Mouse (Mus musculus) embryonic stem cell, embryonic (primary cell): ENCODE results near the gene Aldh3b2.

Experiments used
- CTCF ChIA-PET, 4 experiments: fragments of 300-600 bp in 2 of 4; fragments of 350-600 bp in 2 of 4; sonication (Branson Sonifier 250); formaldehyde crosslinking; loops; one replicate each; lab custom pipeline; 2022; ENCODE audit warnings: inconsistent platforms in 2 of 4; lab: Charles Lee
- POLR2A ChIA-PET, 4 experiments: fragments of 300-600 bp in 2 of 4; fragments of 350-600 bp in 2 of 4; sonication (Branson Sonifier 250); formaldehyde crosslinking; loops; one replicate each; lab custom pipeline; 2022; ENCODE audit warnings: antibody characterized with exemption in 4 of 4, inconsistent platforms in 1 of 4; lab: Charles Lee

The Aldh3b2 gene

DNA sequence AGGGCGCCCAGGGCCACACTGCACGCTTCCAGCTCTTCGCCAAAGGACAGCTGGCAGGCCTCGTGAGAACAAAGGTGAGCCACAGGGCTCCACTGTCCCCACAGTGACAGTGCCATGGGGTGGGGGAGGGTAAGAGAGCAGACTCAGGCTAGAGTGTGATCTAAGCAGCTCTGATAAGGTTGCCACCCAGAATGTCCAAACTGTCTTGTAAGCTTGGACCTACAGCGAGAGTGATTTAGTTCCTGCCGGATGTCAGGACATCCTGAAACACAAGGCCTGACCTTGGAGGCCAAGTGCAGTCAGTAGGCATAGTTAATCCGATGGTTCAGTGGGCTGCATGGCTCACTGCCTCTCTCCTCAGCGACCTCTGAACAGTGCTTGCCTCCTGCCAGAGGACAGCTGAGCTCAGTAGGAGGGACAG, 13.1 kb downstream of the Aldh3b2 start:
- ChIA-PET CTCF (interaction anchor here in 3 of 4 experiments (0.6 to 2.9 kb wide), 12 partner anchors 14 to 266 kb away, joined by 3 to 29 read pairs (median 6); partner anchors contain the start of genes Gm49405 (in 1 of the 3), Gstp2 (in 1 of the 3), Ndufv1 (in 1 of the 3) and Nudt8 (in 1 of the 3)), POLR2A (interaction anchor here in 3 of 4 experiments (0.5 to 6.9 kb wide), 35 partner anchors 10 to 662 kb away, joined by 3 to 95 read pairs (median 5); partner anchors contain the start of genes Gm49405 (in 3 of the 3), Ndufv1 (in 3 of the 3), Nudt8 (in 3 of the 3) and 1810055G02Rik (in 1 of the 3))

DNA sequence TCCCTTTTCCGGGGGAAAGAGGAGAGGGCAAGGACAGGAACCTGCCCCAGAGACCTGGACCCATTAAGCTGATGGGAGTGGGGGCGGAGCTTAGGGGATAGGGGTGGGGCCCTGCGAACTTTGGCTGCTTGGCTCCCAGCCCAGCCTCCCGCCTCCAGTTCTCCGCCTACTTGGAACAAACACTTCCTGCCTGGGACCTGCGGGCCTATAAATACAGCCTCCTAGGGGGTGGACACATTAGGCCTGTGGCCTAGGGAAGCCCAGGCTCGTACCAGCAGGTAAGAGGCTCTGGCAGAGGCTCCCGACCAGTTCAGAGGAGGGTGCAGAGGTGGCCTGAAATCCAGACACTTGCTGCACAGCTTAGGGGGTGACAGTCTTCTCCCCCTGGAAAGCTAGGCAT, 14.2 kb downstream of the Aldh3b2 start, which contains the start of gene Acy3:
TSS of gene Acy3 (plus strand) at position 237 of the 400 bp plus-strand sequence.
- CTCF ChIA-PET, result interaction anchor here (0.6 to 2.9 kb wide), 16 partner anchors 9 to 267 kb away, joined by 3 to 29 read pairs (median 4); partner anchors contain the start of genes Gm49405 (in 3 of the 4), Nudt8 (in 3 of the 4) and Ndufv1 (in 2 of the 4)
- POLR2A ChIA-PET, result interaction anchor here (0.5 to 6.9 kb wide), 55 partner anchors 9 to 1037 kb away, joined by 3 to 95 read pairs (median 5); partner anchors contain the start of genes Gm49405 (in 3 of the 4), Ndufv1 (in 3 of the 4), Nudt8 (in 3 of the 4) and Gstp3 (in 2 of the 4)

DNA sequence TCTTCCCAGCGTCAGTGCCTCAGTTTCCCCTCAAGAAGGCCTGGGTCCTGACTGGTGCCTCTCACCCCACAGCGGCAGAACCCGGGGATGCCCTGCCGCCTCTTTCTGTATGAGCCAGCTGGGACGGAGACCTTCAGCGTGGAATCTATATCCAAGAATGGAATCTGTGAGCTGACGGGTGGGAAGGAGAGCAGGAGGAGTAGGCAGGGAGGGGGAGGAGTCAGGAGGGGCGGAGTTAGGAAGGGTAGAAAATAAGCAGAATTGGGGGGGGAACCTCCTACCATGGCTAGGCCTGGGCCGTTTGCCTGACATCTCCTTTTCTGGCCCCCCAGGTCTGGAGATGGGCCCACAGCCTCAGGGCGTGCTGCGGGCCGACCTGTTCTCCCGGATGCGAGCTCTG, 15.9 kb downstream of the Aldh3b2 start:
- ChIA-PET POLR2A (interaction anchor here (0.6 to 6.9 kb wide), 23 partner anchors 10 to 337 kb away, joined by 3 to 95 read pairs (median 3); partner anchors contain the start of genes Gm49405 (in 4 of the 4), Nudt8 (in 4 of the 4), Doc2g (in 2 of the 4) and Cdk2ap2 (in 1 of the 4)), CTCF (interaction anchor here (0.6 to 2.7 kb wide), 46 partner anchors 7 to 295 kb away, joined by 3 to 37 read pairs (median 4); partner anchors contain the start of genes Gm49405 (in 3 of the 4), Ndufv1 (in 3 of the 4), Nudt8 (in 3 of the 4) and Doc2g (in 1 of the 4))

DNA sequence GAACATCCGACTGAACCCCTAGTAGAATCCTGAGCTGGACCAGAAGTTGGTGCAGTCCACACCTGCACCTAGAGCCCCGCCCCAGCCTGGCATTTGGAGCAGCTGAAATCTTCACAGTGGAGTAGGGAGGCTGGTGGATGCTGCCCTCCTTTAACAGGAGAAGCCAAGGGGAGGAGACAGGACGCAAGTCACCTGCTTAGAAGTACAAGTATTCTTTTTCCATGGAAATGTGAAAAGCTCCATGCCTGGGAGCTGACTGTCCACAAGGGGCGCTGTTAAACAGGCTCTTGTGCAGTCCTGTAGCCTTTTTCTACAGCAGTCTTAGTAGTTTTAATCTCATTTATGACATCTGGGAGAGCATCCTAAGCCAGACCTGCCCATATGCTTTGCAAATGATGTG, 16.6 kb downstream of the Aldh3b2 start:
- ChIA-PET CTCF (interaction anchor here (0.5 to 2.7 kb wide), 63 partner anchors 8 to 396 kb away, joined by 3 to 37 read pairs (median 4); partner anchors contain the start of genes Gm49405 (in 3 of the 4), Ndufv1 (in 3 of the 4), Nudt8 (in 3 of the 4) and Ndufs8 (in 2 of the 4)), POLR2A (interaction anchor here (0.5 to 6.9 kb wide), 32 partner anchors 9 to 345 kb away, joined by 3 to 95 read pairs (median 4); partner anchors contain the start of genes Gm49405 (in 4 of the 4), Nudt8 (in 4 of the 4), Doc2g (in 2 of the 4) and Gstp2 (in 2 of the 4))

DNA sequence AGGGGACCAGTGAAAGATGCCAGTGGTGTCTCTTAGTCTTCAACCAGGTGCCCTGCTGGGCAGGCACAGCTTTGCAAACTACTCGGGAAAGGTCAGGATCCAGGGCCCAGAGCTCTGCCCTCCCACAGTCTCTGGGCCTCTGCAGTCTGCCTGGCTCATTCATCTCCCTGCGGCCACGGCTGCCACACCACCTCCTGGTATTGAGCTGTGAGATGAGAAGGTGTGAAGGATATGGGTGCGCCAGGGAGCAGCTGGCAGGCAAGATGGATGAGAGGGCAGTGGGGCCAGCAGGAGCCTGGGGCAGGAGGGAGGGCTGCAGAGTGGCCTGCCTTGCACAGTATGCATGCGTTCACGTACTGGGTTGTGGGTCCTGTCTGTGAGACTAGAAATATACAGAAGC, 18.7 kb downstream of the Aldh3b2 start:
- POLR2A ChIA-PET, result interaction anchor here (0.6 to 1.6 kb wide), 4 partner anchors 8 to 1805 kb away, joined by 3 to 5 read pairs (median 4); partner anchors contain the start of genes Gm49405 (in 1 of the 4), Ndufv1 (in 1 of the 4) and Nudt8 (in 1 of the 4)
- CTCF ChIA-PET, result interaction anchor here (1.4 to 3.0 kb wide), 4 partner anchors 9 to 10 kb away, joined by 4 to 12 read pairs (median 9); partner anchors contain the start of genes Gm49405 (in 1 of the 4) and Nudt8 (in 1 of the 4)

DNA sequence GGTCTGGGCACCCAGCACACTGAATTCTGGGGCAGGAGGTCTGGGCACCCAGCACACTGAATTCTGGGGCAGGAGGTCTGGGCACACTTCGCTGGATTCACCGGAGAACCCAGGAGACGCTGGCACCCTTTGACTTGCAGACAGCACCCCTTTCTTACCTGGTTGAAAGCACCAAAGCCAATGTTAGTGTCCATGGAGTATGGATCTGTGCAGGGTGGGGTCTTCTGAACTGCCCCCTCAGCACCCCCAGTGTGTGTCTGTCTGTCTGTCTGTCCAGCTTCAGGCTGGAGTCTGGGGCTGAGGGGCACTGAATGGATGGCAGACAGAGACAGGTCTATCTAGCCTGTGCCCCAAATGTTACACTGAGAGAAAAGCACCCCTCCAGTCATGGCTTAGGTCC, 19.4 kb downstream of the Aldh3b2 start:
- POLR2A ChIA-PET, result interaction anchor here in 2 of 4 experiments (1.0 to 2.0 kb wide), 5 partner anchors 9 to 222 kb away, joined by 3 to 4 read pairs (median 4); partner anchors contain the start of genes Gm49405 (in 2 of the 2), Nudt8 (in 2 of the 2), AC109138.7 (in 1 of the 2) and Aldh3b1 (in 1 of the 2)

DNA sequence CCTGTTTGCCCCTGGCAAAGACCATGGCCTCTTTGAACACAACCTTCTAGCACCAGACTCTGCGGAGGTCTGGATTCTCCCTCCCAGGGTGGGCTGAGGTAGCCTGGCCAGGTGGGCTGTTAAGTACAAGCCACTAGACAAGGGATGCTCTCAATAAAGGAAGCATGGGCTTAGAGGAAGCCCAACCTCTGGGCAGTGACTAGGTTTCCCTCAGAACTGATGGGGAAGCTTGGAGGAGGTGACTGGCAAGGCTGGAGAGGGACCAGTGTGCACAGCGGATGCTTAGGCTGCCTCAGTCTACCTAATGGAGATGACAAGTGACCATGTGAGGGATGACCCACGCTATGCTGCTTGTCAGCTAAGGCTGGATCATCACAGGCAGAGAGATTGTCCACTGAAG, 19.8 kb downstream of the Aldh3b2 start:
- ChIA-PET POLR2A (interaction anchor here in 2 of 4 experiments (1.0 to 2.0 kb wide), 5 partner anchors 8 to 222 kb away, joined by 3 to 4 read pairs (median 4); partner anchors contain the start of genes Gm49405 (in 2 of the 2), Nudt8 (in 2 of the 2), AC109138.7 (in 1 of the 2) and Aldh3b1 (in 1 of the 2)), CTCF (interaction anchor here (1.2 to 3.0 kb wide), 3 partner anchors 8 to 12 kb away, joined by 7 to 12 read pairs (median 8); partner anchors contain the start of genes Gm49405 (in 1 of the 4) and Nudt8 (in 1 of the 4))

More for the DNA sequence above, 19.4 kb downstream of the Aldh3b2 start:
- CTCF ChIA-PET, result interaction anchor here in 3 of 4 experiments (1.4 to 3.0 kb wide), 4 partner anchors 8 to 11 kb away, joined by 4 to 12 read pairs (median 8); partner anchors contain the start of genes Gm49405 (in 1 of the 3) and Nudt8 (in 1 of the 3)

DNA sequence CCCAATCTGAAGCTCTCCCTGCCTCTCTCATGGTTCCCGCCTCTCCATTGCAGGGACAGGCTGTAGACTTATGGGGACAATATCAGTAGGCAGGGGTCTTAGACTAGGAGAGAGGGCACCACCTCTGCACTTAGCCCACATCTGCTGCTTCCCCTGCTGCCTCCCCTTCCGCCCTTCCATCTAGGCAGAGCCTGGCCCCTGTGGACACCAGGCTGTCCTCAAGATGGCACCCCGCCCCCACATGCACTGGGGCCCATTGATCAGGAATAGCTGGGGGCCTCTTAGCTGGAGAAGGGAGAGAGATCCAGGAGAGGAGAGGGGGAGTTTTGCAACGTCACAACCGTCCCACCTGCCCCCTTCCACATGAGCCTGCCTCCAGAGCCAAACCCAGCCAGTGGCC, 20.3 kb downstream of the Aldh3b2 start, which contains the start of gene Tbx10:
TSS of gene Tbx10 (plus strand) at position 337 of the 400 bp plus-strand sequence.
- ChIA-PET CTCF (interaction anchor here (0.6 to 3.0 kb wide), 4 partner anchors 8 to 37 kb away, joined by 4 to 12 read pairs (median 8); partner anchors contain the start of genes Gm49405 (in 1 of the 4) and Nudt8 (in 1 of the 4)), POLR2A (interaction anchor here in 2 of 4 experiments (1.0 to 2.0 kb wide), 4 partner anchors 8 to 222 kb away, joined by 3 to 4 read pairs (median 4); partner anchors contain the start of genes AC109138.7 (in 1 of the 2), Aldh3b1 (in 1 of the 2), Clcf1 (in 1 of the 2) and Gm49405 (in 1 of the 2))

DNA sequence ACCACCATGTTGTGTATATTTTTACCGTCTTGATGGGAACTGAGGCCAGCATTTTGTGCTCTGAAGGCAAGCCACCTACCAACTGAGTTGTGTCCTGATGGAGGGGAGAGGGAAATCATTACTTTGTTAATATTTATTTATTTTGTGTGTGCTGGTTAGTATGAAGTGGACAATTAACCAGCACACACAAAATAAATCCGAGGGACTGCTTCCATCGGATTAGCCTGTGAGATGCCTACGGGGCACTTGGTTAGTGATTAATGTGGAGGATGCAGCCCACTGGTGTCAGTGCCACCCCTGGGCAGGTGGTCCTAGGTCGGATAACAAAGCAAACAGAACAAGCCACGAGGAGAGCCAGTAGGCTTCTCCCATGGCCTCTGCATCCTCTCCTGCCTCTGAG, 22.8 kb downstream of the Aldh3b2 start:
- CTCF ChIA-PET, result interaction anchor here in 2 of 4 experiments (0.7 to 2.3 kb wide), 3 partner anchors 14 to 449 kb away, joined by 3 to 12 read pairs (median 6); no protein-coding TSS in a partner anchor
- POLR2A ChIA-PET, result interaction anchor here in 2 of 4 experiments (0.6 to 9.8 kb wide), 5 partner anchors 10 to 212 kb away, joined by 3 to 137 read pairs (median 7); partner anchors contain the start of genes Acy3 (in 1 of the 2) and Ndufv1 (in 1 of the 2)

DNA sequence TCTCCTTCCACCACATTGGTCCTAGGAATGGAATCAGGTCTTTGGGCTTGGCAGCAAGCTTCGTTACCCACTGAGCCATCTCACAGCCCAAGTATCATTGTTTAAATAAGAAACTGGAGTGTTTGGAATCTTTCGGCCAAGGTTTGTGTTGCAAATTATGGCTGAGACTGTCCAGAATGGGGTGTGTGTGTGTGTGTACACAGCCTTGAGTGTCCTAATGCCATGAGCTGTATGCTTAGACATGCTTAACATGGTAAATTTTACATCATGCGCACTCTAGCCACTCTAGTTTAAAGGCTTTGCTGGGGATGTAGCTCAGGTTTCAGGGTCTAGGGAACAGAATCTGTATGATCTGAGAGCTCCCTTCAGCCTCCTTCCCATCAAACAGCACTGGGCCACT, 23.4 kb downstream of the Aldh3b2 start:
- ChIA-PET POLR2A (interaction anchor here in 3 of 4 experiments (0.6 to 9.8 kb wide), 15 partner anchors 9 to 236 kb away, joined by 3 to 137 read pairs (median 3); partner anchors contain the start of genes Acy3 (in 2 of the 3), Ndufv1 (in 2 of the 3), Gstp2 (in 1 of the 3) and Pold4 (in 1 of the 3)), CTCF (interaction anchor here (0.6 to 2.3 kb wide), 8 partner anchors 9 to 130 kb away, joined by 3 to 12 read pairs (median 5); partner anchors contain the start of genes Ndufv1 (in 2 of the 4) and Acy3 (in 1 of the 4))

DNA sequence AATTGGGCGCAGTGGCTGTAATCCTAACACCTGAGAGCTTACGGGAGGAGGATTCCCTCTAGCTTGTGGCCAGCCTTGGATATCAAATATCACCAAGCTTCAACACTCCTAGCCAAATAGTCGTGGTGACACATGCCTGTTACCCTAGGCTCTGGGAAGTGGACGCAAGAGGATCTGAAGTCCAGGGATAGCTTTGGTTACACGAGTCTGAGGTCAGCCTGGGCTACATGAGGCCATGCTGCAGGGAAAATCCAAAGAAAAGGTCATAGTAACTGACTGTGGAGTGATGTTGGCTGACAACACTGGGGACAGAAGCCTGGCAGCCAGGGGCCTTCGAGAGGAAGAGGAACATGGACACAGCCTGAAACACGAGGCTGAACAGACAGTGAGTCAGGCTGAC, 24.0 kb downstream of the Aldh3b2 start:
- POLR2A ChIA-PET, result interaction anchor here in 3 of 4 experiments (0.7 to 9.8 kb wide), 13 partner anchors 10 to 235 kb away, joined by 3 to 137 read pairs (median 3); partner anchors contain the start of genes Acy3 (in 2 of the 3), Ndufv1 (in 2 of the 3), Gstp2 (in 1 of the 3) and Pold4 (in 1 of the 3)
- CTCF ChIA-PET, result interaction anchor here (0.6 to 2.3 kb wide), 9 partner anchors 10 to 211 kb away, joined by 3 to 12 read pairs (median 5); partner anchors contain the start of genes Ndufv1 (in 2 of the 4) and Acy3 (in 1 of the 4)

DNA sequence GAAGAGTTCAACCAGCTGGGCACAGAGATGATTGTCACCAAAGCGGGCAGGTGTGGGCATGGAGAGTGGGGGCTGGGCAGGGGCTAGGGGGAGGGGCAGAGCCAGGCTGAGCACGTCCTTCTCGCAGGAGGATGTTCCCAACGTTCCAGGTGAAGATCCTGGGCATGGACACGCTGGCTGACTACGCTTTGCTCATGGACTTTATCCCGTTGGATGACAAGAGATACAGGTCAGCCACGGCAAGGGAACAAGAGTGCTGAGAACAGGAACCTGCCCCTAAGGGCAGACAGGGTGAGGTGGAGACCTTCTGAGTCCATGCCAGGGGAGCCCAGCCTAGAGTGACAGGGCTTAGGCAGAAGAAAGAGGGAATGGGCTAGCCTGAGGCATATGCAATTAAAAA, 24.6 kb downstream of the Aldh3b2 start:
- ChIA-PET CTCF (interaction anchor here in 3 of 4 experiments (0.8 to 2.3 kb wide), 8 partner anchors 8 to 210 kb away, joined by 3 to 12 read pairs (median 4); partner anchors contain the start of gene Acy3 (in 1 of the 3)), POLR2A (interaction anchor here (0.6 to 9.8 kb wide), 8 partner anchors 8 to 336 kb away, joined by 4 to 137 read pairs (median 8); partner anchors contain the start of genes Acy3 (in 2 of the 4), Gstp2 (in 1 of the 4) and Ndufv1 (in 1 of the 4))

DNA sequence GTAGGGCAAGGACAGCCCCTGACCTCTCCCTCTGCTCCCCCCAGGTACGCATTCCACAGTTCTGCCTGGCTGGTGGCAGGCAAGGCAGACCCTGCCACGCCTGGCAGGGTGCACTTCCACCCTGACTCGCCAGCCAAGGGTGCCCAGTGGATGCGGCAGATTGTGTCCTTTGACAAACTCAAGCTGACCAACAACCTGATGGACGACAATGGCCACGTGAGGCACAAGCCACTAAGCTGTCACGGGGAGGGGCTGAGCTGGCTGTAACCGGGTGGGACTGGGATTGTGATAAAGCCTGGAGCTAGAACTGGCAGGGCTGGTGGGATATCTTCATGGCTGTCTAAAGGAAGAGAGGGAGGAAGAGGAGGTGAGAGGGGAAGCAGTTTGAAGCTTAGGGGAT, 25.1 kb downstream of the Aldh3b2 start:
- CTCF ChIA-PET, result interaction anchor here (0.5 to 2.3 kb wide), 8 partner anchors 8 to 59 kb away, joined by 3 to 12 read pairs (median 4); partner anchors contain the start of gene Ndufv1 (in 1 of the 4)
- POLR2A ChIA-PET, result interaction anchor here (0.6 to 9.8 kb wide), 6 partner anchors 9 to 336 kb away, joined by 3 to 137 read pairs (median 5); partner anchors contain the start of genes Ndufv1 (in 2 of the 4) and Acy3 (in 1 of the 4)

DNA sequence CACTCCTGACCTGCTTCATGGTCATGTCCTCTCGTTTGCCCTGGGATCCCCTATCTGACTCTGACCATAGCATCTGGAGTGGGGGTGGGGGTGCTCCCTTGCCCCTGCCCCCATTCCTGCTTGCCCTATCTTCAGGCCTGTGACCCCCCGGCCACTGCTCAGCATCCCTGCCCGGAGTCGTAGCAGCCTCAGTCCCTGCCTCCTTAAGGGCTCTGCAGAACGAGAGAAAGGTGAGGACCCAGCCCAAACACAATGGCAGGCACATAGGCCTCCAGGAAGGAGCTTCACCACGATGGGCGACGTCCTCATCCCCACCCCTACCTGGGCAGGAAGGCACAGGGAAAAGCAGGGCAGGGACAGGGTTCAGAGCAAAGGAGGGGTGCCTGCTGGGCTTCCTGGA, 26.2 kb downstream of the Aldh3b2 start:
- POLR2A ChIA-PET, result interaction anchor here in 3 of 4 experiments (0.7 to 9.8 kb wide), 15 partner anchors 10 to 124 kb away, joined by 3 to 137 read pairs (median 13); partner anchors contain the start of genes Acy3 (in 2 of the 3), Gstp2 (in 2 of the 3), Ndufv1 (in 2 of the 3) and Ndufs8 (in 1 of the 3)
- CTCF ChIA-PET, result interaction anchor here (0.5 to 4.3 kb wide), 9 partner anchors 9 to 246 kb away, joined by 4 to 71 read pairs (median 7); partner anchors contain the start of genes Gstp2 (in 1 of the 4) and Ndufv1 (in 1 of the 4)

DNA sequence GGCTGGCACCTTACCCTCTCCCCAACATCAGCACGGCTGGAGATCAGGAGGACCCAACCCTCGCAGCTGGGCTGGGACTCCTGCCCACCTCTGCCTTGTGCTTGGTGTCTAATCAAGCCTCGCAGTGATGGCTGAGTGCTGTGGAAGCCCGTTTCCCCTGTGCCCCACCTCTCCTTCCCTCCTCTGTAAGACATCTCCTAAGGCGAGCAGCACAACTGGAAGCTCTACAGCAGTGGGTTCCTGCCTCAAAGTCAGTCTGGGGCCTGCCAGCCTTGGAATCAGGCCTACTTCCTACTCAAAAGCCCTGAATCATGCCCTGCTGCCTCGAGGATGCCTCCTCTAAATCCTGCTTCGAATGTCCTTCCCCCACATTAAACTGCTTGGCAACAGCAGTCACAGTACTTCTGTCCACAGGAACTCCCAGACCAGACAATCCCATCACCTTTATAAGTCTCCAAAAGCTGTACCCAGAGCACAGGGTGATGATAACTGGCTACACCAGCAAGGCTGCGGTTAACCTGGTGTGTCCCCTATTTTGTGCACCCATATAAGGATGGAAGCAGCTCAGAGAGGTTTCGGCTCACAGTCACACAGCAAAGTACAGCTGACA, 27.1 kb downstream of the Aldh3b2 start:
- POLR2A ChIA-PET, result interaction anchor here in 3 of 4 experiments (0.7 to 9.8 kb wide), 59 partner anchors 9 to 291 kb away, joined by 3 to 137 read pairs (median 5); partner anchors contain the start of genes Acy3 (in 3 of the 3), Gstp2 (in 3 of the 3), Ndufv1 (in 3 of the 3) and 1810055G02Rik (in 2 of the 3)

More for the DNA sequence above, 27.1 kb downstream of the Aldh3b2 start:
- CTCF ChIA-PET, result interaction anchor here (0.6 to 4.3 kb wide), 52 partner anchors 8 to 413 kb away, joined by 3 to 71 read pairs (median 6); partner anchors contain the start of genes Ndufv1 (in 4 of the 4), Acy3 (in 3 of the 4), Gstp2 (in 2 of the 4) and Aip (in 1 of the 4)
